Mouse (Mus musculus) erythroblast, embryonic 14.5 days (primary cell): ENCODE measurements at regions not wholly inside any gene's neighbourhood (a gene's known extent, or its start where the extent isn't known, plus 50 kb on each side); places are given as distances from the start of the nearest gene placed in this dataset.

Experiments
- H3K27me3 ChIP-seq: 2 replicates; pipeline ENCODE4 v1.6.1; 2012; ENCODE audit warnings: inconsistent platforms; ENCODE audit not compliant: control insufficient read depth
- H3K36me3 ChIP-seq: 2 replicates; pipeline ENCODE4 v1.6.1; 2012; ENCODE audit warnings: mild to moderate bottlenecking, inconsistent platforms; ENCODE audit not compliant: control insufficient read depth
- H3K4me1 ChIP-seq: 2 replicates; pipeline ENCODE4 v1.6.1; 2012; ENCODE audit warnings: inconsistent platforms; ENCODE audit not compliant: control insufficient read depth
- H3K4me3 ChIP-seq: replicated peaks from 2 replicates; pipeline ENCODE3; 2012; ENCODE audit warnings: moderate library complexity, mild to moderate bottlenecking, inconsistent platforms
- H3K9me3 ChIP-seq: 2 replicates; pipeline ENCODE4 v1.6.1; 2012; ENCODE audit warnings: low read length, inconsistent platforms, mixed read lengths; ENCODE audit not compliant: control insufficient read depth
- GATA1 ChIP-seq: IDR thresholded peaks from 2 replicates; pipeline ENCODE4 v1.6.1; 2012; ENCODE audit warnings: low read length, inconsistent platforms, mixed read lengths
- TAL1 ChIP-seq: IDR thresholded peaks from 3 replicates; pipeline ENCODE4 v1.6.1; 2012; ENCODE audit warnings: low read length, inconsistent platforms, mixed read lengths

DNA sequence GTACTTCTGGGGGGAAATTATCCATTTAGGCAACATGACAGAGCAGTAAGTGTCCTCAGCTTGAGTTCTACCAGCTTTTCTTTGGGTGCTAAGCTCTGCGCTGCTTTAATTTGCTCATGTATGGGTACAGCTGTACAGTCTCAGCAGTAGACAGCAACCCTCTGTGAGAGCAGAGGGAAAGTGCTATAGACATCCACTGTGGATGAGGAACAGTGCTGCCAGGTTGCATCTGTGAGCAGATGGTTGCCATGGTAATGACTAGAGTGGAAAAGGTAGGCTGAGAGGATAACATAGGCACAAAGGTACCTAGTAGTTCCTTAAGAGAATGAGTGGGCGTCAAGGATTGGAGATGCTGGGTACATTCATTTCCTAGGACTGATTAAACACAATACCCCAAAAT, 180.5 kb upstream of the Mbnl1 start:
- no peaks in the 10 kb centered on the region for H3K9me3 ChIP-seq
- H3K4me1 ChIP-seq, result no peaks in the 10 kb centered on the region
- H3K36me3 ChIP-seq, result no peaks in the 10 kb centered on the region
- TF ChIP-seq GATA1, result no peak
- TF ChIP-seq TAL1, result no peak
- H3K4me3 ChIP-seq, result no peak overlapping the region
- no peaks in the 10 kb centered on the region for H3K27me3 ChIP-seq

DNA sequence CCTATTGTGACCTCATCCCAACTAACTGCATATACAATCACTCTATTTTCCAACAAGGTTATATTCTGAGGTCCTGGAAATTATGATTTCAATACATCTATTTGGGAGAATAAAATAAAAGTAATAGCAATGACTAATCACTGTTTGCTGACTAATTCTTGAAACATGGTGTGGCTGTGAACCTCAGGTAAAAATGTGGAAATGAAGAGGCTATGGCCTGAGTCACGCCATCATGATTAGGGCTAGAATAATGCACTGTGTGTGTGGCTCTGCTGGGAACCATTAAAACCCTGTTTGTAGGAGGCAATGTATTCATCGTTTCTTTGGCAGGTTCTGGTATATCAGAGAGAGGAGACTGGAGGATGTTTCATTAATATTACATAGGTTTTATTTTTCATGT, 179.7 kb upstream of the Mbnl1 start:
- H3K9me3 ChIP-seq, result no peaks in the 10 kb centered on the region
- no peaks in the 10 kb centered on the region for H3K36me3 ChIP-seq
- TF ChIP-seq TAL1 (no peak), GATA1 (no peak)
- H3K4me3 ChIP-seq, result no peak overlapping the region
- H3K27me3 ChIP-seq, result no peaks in the 10 kb centered on the region
- no peaks in the 10 kb centered on the region for H3K4me1 ChIP-seq

DNA sequence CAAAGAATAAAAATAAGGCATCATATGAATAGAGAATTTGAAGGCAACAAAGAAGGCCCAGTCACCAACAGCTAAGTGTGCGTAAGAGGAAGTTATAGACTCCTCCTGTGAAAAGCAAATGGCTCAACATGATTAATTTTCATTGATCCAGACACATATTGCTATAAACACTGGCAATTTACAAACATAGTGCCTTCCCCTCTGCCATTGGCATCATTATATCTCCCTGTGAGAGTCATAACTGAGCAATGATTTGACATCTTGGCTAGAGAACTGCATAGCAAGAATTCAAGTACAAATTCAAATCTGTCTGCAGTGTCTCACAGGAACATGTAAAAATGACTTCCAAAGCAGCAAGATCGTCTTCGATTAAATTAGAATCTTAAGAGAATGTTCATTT, 167.2 kb upstream of the Mbnl1 start:
- H3K27me3 ChIP-seq, result no peaks in the 10 kb centered on the region
- no peaks in the 10 kb centered on the region for H3K4me1 ChIP-seq
- H3K36me3 ChIP-seq, result no peaks in the 10 kb centered on the region
- TF ChIP-seq GATA1 (no peak), TAL1 (no peak)
- H3K9me3 ChIP-seq, result no peaks in the 10 kb centered on the region
- no peak overlapping the region for H3K4me3 ChIP-seq

DNA sequence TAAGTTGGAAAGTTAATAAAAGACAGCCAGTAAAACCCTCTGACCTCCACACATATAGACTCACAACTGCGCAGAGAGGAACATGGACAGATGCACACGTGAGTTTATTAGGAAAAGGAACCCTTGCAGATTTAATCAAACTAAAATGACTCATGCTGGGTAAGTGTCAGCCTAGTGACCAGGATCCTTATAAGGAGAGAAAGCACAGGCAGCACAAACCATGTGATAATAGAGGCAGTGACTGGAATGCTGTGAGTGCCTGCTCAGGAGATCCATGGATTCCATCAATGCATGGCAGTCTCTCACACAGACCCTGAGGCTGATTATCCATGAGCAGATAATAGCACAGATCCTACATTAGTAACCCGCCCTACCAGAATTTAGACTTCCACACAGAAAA, 162.2 kb upstream of the Mbnl1 start:
- Histone ChIP-seq H3K9me3 (no peaks in the 10 kb centered on the region), H3K4me3 (no peak overlapping the region), H3K27me3 (no peaks in the 10 kb centered on the region), H3K4me1 (no peaks in the 10 kb centered on the region), H3K36me3 (no peaks in the 10 kb centered on the region)
- no peak for TF ChIP-seq GATA1
- TF ChIP-seq TAL1, result no peak

DNA sequence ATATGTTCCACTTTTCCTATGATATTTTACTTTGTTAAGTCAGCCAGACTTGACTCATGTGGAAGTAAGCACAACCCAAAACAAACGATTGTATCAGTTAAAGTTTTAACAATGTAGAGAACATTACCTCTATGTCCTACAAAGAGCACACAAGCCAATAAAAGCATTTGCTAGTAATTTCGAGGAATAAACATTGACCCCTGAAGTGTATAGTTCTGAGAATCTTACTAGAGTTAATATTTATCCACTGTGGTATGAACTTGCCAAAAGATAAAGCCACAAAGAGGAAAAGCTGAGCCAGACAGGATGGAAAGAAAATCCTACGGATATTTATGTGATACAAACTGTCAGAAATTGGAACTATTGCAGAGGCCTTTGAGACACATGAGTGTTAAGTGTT, 161.5 kb upstream of the Mbnl1 start:
- no peaks in the 10 kb centered on the region for H3K4me1 ChIP-seq
- no peak overlapping the region for H3K4me3 ChIP-seq
- H3K27me3 ChIP-seq, result no peaks in the 10 kb centered on the region
- TF ChIP-seq GATA1, result no peak
- no peak for TF ChIP-seq TAL1
- no peaks in the 10 kb centered on the region for H3K36me3 ChIP-seq
- H3K9me3 ChIP-seq, result no peaks in the 10 kb centered on the region

DNA sequence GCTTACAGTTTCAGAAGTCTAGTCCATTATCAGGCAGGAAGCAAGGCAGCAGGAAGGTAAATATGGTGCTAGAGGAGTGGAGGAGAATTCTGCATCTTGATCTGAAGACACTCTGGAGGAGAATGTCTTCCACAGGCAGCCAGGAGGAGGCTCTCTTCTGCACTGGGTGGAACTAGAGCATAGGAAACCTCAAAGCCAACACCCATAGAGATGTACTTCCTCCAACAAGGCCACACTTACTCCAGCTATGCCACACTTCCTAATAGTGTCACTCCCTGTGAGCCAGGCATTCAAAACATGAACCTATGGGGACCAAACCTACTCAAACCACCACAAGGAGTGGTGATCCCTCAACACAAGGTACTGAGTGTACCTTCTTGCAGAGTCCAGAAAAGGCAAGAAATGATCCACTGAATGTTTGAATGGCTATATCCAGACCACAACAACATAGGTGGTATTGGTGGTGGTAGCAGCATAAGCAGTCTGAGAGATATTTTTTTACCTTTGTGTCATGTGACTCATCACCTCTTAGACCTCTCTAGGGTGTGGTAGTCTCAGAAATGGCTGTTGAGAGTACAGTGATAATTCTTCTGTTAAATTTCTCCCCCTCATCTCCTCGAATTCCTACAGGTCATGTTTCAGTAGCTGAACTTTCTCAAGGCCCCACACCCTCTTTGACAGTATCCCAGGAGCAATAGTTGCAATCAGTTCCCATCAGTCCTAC, 152.3 kb upstream of the Mbnl1 start:
- TF ChIP-seq GATA1 (no peak), TAL1 (no peak)
- no peaks in the 10 kb centered on the region for H3K9me3 ChIP-seq
- no peak overlapping the region for H3K4me3 ChIP-seq
- H3K4me1 ChIP-seq, result peaks cover 6% of the 10 kb centered on the region
- no peaks in the 10 kb centered on the region for H3K36me3 ChIP-seq
- no peaks in the 10 kb centered on the region for H3K27me3 ChIP-seq

DNA sequence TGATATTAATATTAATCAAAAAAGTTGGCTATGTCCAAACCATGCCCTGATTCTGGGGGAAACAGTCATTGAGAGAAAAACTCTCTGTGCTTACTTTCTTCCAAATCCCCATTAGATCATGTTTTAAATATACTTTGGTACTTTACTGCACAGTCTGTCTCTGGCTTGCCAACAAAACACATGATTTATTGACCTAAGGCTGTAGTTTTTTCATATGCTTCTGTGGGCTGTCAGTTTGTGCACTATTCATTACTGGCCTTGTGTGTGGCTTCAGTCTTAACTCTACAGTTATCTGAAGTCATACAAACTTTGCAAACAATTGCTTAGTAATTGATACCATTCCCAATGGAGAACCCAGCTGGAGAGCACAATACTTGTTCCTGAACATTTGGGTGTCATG, 149.1 kb upstream of the Mbnl1 start:
- TF ChIP-seq GATA1, result no peak
- TF ChIP-seq TAL1, result no peak
- H3K4me3 ChIP-seq, result no peak overlapping the region
- no peaks in the 10 kb centered on the region for H3K36me3 ChIP-seq
- H3K9me3 ChIP-seq, result no peaks in the 10 kb centered on the region
- H3K4me1 ChIP-seq, result peaks cover 6% of the 10 kb centered on the region
- H3K27me3 ChIP-seq, result no peaks in the 10 kb centered on the region

DNA sequence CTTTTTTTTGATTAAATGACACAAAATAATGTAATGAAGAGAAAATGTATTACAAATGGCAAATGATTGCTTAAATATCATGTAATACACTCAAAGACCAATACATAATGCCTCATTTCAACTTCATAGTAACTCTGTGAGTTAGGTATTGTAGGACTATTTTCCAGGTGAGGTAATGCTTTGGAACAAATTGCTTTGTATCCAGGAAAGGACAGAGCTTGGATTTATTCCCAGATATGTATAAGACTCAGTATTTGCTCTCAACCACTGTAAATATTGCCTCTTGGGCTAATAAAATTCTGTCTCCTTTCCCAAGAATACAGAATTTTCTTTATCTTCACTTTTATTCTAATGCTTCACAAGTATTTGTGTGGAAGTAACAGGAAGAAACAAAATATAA, 148.2 kb upstream of the Mbnl1 start:
- TF ChIP-seq TAL1, result no peak
- TF ChIP-seq GATA1, result no peak
- Histone ChIP-seq H3K9me3 (no peaks in the 10 kb centered on the region), H3K4me3 (no peak overlapping the region), H3K36me3 (no peaks in the 10 kb centered on the region), H3K4me1 (peaks cover 6% of the 10 kb centered on the region), H3K27me3 (no peaks in the 10 kb centered on the region)

DNA sequence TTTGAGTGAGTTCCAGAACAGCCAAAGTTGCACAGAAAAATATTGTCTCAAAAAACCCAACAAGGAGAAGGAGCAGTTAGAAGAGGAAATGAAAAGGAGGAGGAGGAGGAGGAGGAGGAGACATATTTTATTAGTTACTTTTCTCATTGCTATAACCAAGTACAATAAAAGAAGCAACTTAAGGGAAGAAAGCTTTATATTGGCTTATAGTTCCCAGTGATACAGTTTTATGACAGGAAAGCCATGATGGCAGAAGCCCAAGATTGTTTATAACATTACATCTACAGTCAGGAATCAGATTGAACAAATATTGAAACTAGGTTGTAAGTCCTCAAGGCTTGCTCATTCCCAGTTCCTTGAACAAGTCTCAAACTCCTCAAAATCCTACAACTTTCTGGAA, 147.7 kb upstream of the Mbnl1 start:
- no peaks in the 10 kb centered on the region for H3K9me3 ChIP-seq
- no peaks in the 10 kb centered on the region for H3K27me3 ChIP-seq
- no peak for TF ChIP-seq TAL1
- no peak for TF ChIP-seq GATA1
- H3K4me3 ChIP-seq, result no peak overlapping the region
- peaks cover 6% of the 10 kb centered on the region for H3K4me1 ChIP-seq
- H3K36me3 ChIP-seq, result no peaks in the 10 kb centered on the region

DNA sequence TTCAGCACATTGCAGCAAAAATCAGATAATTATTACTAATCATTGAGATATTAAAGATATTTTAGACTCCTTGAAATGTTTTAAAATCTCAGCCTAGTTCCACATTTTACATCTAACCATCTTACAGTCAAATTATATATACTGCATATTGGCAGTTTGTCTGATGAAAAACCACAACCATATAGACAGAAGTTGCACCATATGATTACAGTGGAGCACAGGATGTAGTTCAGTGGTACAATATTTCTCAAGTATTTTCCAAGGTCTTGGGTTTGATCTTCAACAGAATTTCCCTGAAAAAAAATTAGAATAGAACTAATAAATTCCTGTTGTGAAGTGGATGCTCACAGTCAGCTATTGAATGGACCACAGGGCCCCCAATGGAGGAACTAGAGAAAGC, 140.2 kb upstream of the Mbnl1 start:
- Histone ChIP-seq H3K4me1 (no peaks in the 10 kb centered on the region), H3K27me3 (no peaks in the 10 kb centered on the region), H3K9me3 (no peaks in the 10 kb centered on the region), H3K36me3 (no peaks in the 10 kb centered on the region), H3K4me3 (no peak overlapping the region)
- TF ChIP-seq TAL1 (no peak), GATA1 (no peak)
